Mouse (Mus musculus) myocyte (in vitro differentiated cells): ENCODE results near the gene Cdcp2. TPM values are rescaled to one million over a fixed set of nuclear protein-coding genes. Genes with fewer than 3 reads are reported as not detected.

Experiments used
- H3K27me3 ChIP-seq: one replicate; pipeline ENCODE4 v1.6.1; 2011; ENCODE audit not compliant: control insufficient read depth, insufficient read depth, insufficient read length
- H3K36me3 ChIP-seq: one replicate; pipeline ENCODE4 v1.6.1; 2011; ENCODE audit not compliant: control insufficient read depth, insufficient read depth
- H3K4me2 ChIP-seq: one replicate; pipeline ENCODE4 v1.6.1; 2011; ENCODE audit warnings: low read depth, control low read depth
- H3K4me3 ChIP-seq: one replicate; pipeline ENCODE4 v1.5.1; 2011; ENCODE audit warnings: mild to moderate bottlenecking, control low read depth, moderate library complexity
- H3K79me2 ChIP-seq: one replicate; pipeline ENCODE4 v1.6.1; 2011; ENCODE audit not compliant: control insufficient read depth, insufficient read depth
- H3ac ChIP-seq: one replicate; pipeline ENCODE4 v1.6.1; 2011; ENCODE audit not compliant: control insufficient read depth, insufficient read length
- CEBPB ChIP-seq: IDR thresholded peaks from 2 replicates; pipeline ENCODE4 v1.6.1; 2011; ENCODE audit warnings: mild to moderate bottlenecking, moderate library complexity; ENCODE audit not compliant: poor library complexity, insufficient read depth, severe bottlenecking
- E2F4 ChIP-seq: IDR thresholded peaks from one replicate; pipeline ENCODE4 v1.6.1; 2011; ENCODE audit warnings: mild to moderate bottlenecking, control low read depth, moderate library complexity; ENCODE audit not compliant: insufficient read depth
- MAX ChIP-seq: IDR thresholded peaks from one replicate; pipeline ENCODE4 v1.6.1; 2011; ENCODE audit warnings: low read depth, mild to moderate bottlenecking, control low read depth
- MYOD1 ChIP-seq, 3 experiments: IDR thresholded peaks; one replicate each; pipeline ENCODE4 v1.6.1; 2011; ENCODE audit warnings: control low read depth in 2 of 3, low read depth in 2 of 3, mild to moderate bottlenecking in 2 of 3, moderate library complexity in 1 of 3; ENCODE audit not compliant: insufficient read length in 2 of 3, control insufficient read depth in 1 of 3
- MYOG ChIP-seq, 3 experiments: IDR thresholded peaks; one replicate each; pipeline ENCODE4 v1.6.1; 2011; ENCODE audit warnings: control low read depth in 2 of 3, low read depth in 2 of 3, mild to moderate bottlenecking in 2 of 3; ENCODE audit not compliant: insufficient read length in 2 of 3, control insufficient read depth in 1 of 3, insufficient read depth in 1 of 3
- POLR2A ChIP-seq: IDR thresholded peaks from one replicate; pipeline ENCODE4 v1.6.1; 2011; ENCODE audit warnings: low read depth, mild to moderate bottlenecking, control low read depth, moderate library complexity; ENCODE audit not compliant: insufficient read length
- POLR2AphosphoS2 ChIP-seq: IDR thresholded peaks from one replicate; pipeline ENCODE4 v1.6.1; 2011; ENCODE audit warnings: low read depth, control low read depth; ENCODE audit not compliant: insufficient read length
- REST ChIP-seq: IDR thresholded peaks from one replicate; pipeline ENCODE4 v1.6.1; 2011; ENCODE audit warnings: mild to moderate bottlenecking, control low read depth, moderate library complexity; ENCODE audit not compliant: insufficient read depth, insufficient read length
- SRF ChIP-seq: IDR thresholded peaks from one replicate; pipeline ENCODE4 v1.6.1; 2011; ENCODE audit warnings: low read depth; ENCODE audit not compliant: control insufficient read depth, insufficient read length
- TCF12 ChIP-seq: IDR thresholded peaks from one replicate; pipeline ENCODE4 v1.6.1; 2011; ENCODE audit warnings: mild to moderate bottlenecking, control low read depth; ENCODE audit not compliant: poor library complexity, insufficient read depth, severe bottlenecking
- TCF3 ChIP-seq: IDR thresholded peaks from one replicate; pipeline ENCODE4 v1.6.1; 2011; ENCODE audit warnings: low read depth, control low read depth; ENCODE audit not compliant: insufficient read length
- USF1 ChIP-seq: IDR thresholded peaks from one replicate; pipeline ENCODE4 v1.6.1; 2011; ENCODE audit warnings: low read depth, mild to moderate bottlenecking, control low read depth, moderate library complexity
- polyA plus RNA-seq: library from polyadenylated mRNA; unstranded; fragments of >200 nt; fragmentation: generic; extraction: Trizol; gene quantifications from one replicate; pipeline ENCODE4 v1.2.1, GENCODE M21; 2012; ENCODE audit warnings: missing spikeins

The Cdcp2 gene
- polyA plus RNA-seq, 1 experiment = not detected

GRCm38 (mm10) chr4:107134891-107135290 lies 38.2 kb downstream of the Cdcp2 start:
- Histone ChIP-seq H3ac (no peak overlapping the region), H3K4me2 (no peak overlapping the region), H3K79me2 (no peaks in the 10 kb centered on the region), H3K36me3 (no peaks in the 10 kb centered on the region), H3K27me3 (no peaks in the 10 kb centered on the region), H3K4me3 (no peak overlapping the region)
- TF ChIP-seq POLR2A (no peak), MYOD1 (IDR thresholded peaks at IDR 0.05; ENCODE audit: control insufficient read depth in 1 of 3, insufficient read length in 2 of 3, low read depth in 2 of 3) (no peak), CEBPB (no peak), SRF (no peak), MAX (no peak), MYOG (IDR thresholded peaks at IDR 0.05; ENCODE audit: control insufficient read depth in 1 of 3, insufficient read depth in 1 of 3, insufficient read length in 2 of 3, low read depth in 2 of 3) (no peak), TCF12 (no peak), USF1 (no peak), TCF3 (no peak), POLR2AphosphoS2 (no peak), E2F4 (no peak), REST (no peak)

- H3K4me2 ChIP-seq = no peak overlapping the region
- no peak overlapping the region for H3ac ChIP-seq
- H3K36me3 ChIP-seq = no peaks in the 10 kb centered on the region
- no peak overlapping the region for H3K4me3 ChIP-seq
- no peaks in the 10 kb centered on the region for H3K79me2 ChIP-seq
- TF ChIP-seq CEBPB (no peak), MYOD1 (IDR thresholded peaks at IDR 0.05; ENCODE audit: control insufficient read depth in 1 of 3, insufficient read length in 2 of 3, low read depth in 2 of 3) (no peak), MYOG (IDR thresholded peaks at IDR 0.05; ENCODE audit: control insufficient read depth in 1 of 3, insufficient read depth in 1 of 3, insufficient read length in 2 of 3, low read depth in 2 of 3) (no peak), TCF3 (no peak), E2F4 (no peak), REST (no peak), POLR2A (no peak), USF1 (no peak), POLR2AphosphoS2 (no peak)
- H3K27me3 ChIP-seq = no peaks in the 10 kb centered on the region
Measured at GRCm38 (mm10) chr4:107135663-107136062, 39.0 kb downstream of the Cdcp2 start.

GRCm38 (mm10) chr4:107136531-107136930 lies 39.8 kb downstream of the Cdcp2 start:
- TF ChIP-seq POLR2AphosphoS2 (no peak), MAX (no peak), SRF (no peak), MYOG (IDR thresholded peaks at IDR 0.05; ENCODE audit: control insufficient read depth in 1 of 3, insufficient read depth in 1 of 3, insufficient read length in 2 of 3, low read depth in 2 of 3) (no peak), USF1 (no peak), E2F4 (no peak), MYOD1 (IDR thresholded peaks at IDR 0.05; ENCODE audit: control insufficient read depth in 1 of 3, insufficient read length in 2 of 3, low read depth in 2 of 3) (no peak), CEBPB (no peak), TCF12 (no peak), TCF3 (no peak), POLR2A (no peak), REST (no peak)
- no peak overlapping the region for H3ac ChIP-seq

GRCm38 (mm10) chr4:107138948-107139835 lies 42.5 kb downstream of the Cdcp2 start:
- TF ChIP-seq USF1 = no peak
- no peak for TF ChIP-seq CEBPB
- TF ChIP-seq E2F4 = no peak
- TF ChIP-seq SRF = no peak
- no peak for TF ChIP-seq POLR2A
- no peak for TF ChIP-seq MYOG (IDR thresholded peaks at IDR 0.05; ENCODE audit: control insufficient read depth in 1 of 3, insufficient read depth in 1 of 3, insufficient read length in 2 of 3, low read depth in 2 of 3)
- no peak for TF ChIP-seq TCF12
- no peak for TF ChIP-seq MAX
- no peak for TF ChIP-seq POLR2AphosphoS2
- no peak for TF ChIP-seq TCF3
- TF ChIP-seq REST = no peak
- no peak for TF ChIP-seq MYOD1 (IDR thresholded peaks at IDR 0.05; ENCODE audit: control insufficient read depth in 1 of 3, insufficient read length in 2 of 3, low read depth in 2 of 3)
- Histone ChIP-seq H3K27me3 (no peaks in the 10 kb centered on the region), H3K4me3 (no peak overlapping the region), H3K4me2 (no peak overlapping the region), H3K79me2 (no peaks in the 10 kb centered on the region), H3K36me3 (no peaks in the 10 kb centered on the region), H3ac (no peak overlapping the region)

More at GRCm38 (mm10) chr4:107136531-107136930, 39.8 kb downstream of the Cdcp2 start:
- no peak overlapping the region for H3K4me3 ChIP-seq
- no peaks in the 10 kb centered on the region for H3K79me2 ChIP-seq
- no peak overlapping the region for H3K4me2 ChIP-seq
- H3K27me3 ChIP-seq = no peaks in the 10 kb centered on the region
- no peaks in the 10 kb centered on the region for H3K36me3 ChIP-seq
